Mouse (Mus musculus): ENCODE data around the gene Tube1.

DNA sequence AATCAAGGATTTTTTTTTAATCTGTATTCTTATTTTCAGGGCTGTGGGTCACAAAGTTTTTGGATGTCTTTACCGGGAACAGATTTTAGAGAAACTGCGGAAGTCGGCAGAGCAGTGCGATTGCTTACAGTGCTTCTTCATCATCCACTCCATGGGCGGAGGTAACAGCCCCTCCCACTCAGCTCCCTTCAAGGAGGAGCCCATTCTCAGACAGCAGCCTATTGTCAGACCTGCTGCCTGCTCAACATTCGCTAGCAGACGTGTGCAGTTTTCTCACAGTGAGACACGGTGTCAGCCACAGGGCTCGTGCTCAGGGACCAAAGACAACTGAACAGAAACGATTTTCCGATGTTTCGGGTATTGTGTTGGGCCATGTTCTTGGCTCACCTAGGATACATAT lies 8.4 kb downstream of the Tube1 start:
- TF ChIP-seq POLR2A (IDR thresholded peaks at IDR 0.05; ENCODE audit: extremely low read depth, insufficient read depth, low read length), result no peak
- TF ChIP-seq CTCF (IDR thresholded peaks at IDR 0.05; ENCODE audit: low read depth, low read length), result no peak

Measured in liver, adult 2 months (tissue).